Mouse (Mus musculus): Measurements from ENCODE around the gene Ush2a.

DNA sequence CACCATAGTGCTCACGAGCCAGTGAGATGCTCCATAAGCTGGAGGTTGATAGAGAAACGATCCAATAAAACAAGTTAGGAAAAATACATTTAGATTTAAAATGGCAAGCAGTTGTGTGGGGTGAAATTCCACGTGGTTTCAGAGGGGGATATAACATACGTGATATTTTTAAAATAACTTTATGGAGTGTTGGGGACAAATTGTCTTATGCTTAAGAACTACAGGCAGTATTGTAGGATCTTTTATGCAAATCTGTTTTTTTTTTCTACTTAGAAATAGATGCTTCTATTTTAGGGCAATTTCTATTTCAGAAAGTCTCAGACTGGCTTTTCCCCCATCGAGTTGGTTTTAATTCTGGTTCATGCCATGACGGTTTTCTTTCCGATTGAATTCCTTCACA lies 51.5 kb downstream of the Ush2a start:
- TF ChIP-seq CTCF (IDR thresholded peaks at IDR 0.05; ENCODE audit: control insufficient read depth, insufficient read depth, insufficient replicate concordance, low read depth, low read length) (no peak), POLR2A (IDR thresholded peaks at IDR 0.05; ENCODE audit: control insufficient read depth, low read depth, low read length) (no peak)
